Mouse (Mus musculus): ENCODE data around the gene Pitpnm1.

GRCm38 (mm10) chr19:4122411-4123370, 22.9 kb downstream of the Pitpnm1 start:
- no peak for TF ChIP-seq POLR2A (IDR thresholded peaks at IDR 0.05; ENCODE audit: low read depth, low read length)
- TF ChIP-seq CTCF (IDR thresholded peaks at IDR 0.05; ENCODE audit: borderline replicate concordance, insufficient read depth, low read length), result no peak
